Mouse (Mus musculus): ENCODE measurements around the gene Cdkn2aipnl.

The Cdkn2aipnl gene

GRCm38 (mm10) chr11:51949155-51949840, 18.2 kb upstream of the Cdkn2aipnl start:
- DNase-seq, result peak in 1 of 2 experiments; percentile 51

- peak; percentile 66 to 83 for DNase-seq
Observed at GRCm38 (mm10) chr11:51949919-51950318, 17.5 kb upstream of the Cdkn2aipnl start.

GRCm38 (mm10) chr11:51951861-51952420, 15.5 kb upstream of the Cdkn2aipnl start:
- no peak for DNase-seq

- DNase-seq, result no peak
Observed at GRCm38 (mm10) chr11:51956112-51956511, 11.3 kb upstream of the Cdkn2aipnl start.

GRCm38 (mm10) chr11:51957760-51958159, 9.7 kb upstream of the Cdkn2aipnl start:
- no peak for DNase-seq

- no peak for DNase-seq
Observed at GRCm38 (mm10) chr11:51959511-51959910, 8.0 kb upstream of the Cdkn2aipnl start.

GRCm38 (mm10) chr11:51960061-51960460, 7.4 kb upstream of the Cdkn2aipnl start:
- DNase-seq, result no peak

- DNase-seq, result peak in 1 of 2 experiments; percentile 48
Observed at GRCm38 (mm10) chr11:51960967-51961471, 6.4 kb upstream of the Cdkn2aipnl start.

GRCm38 (mm10) chr11:51961761-51962160, 5.7 kb upstream of the Cdkn2aipnl start:
- peak; percentile 50 to 69 for DNase-seq

- no peak for DNase-seq
Observed at GRCm38 (mm10) chr11:51962277-51962676, 5.2 kb upstream of the Cdkn2aipnl start.

GRCm38 (mm10) chr11:51966651-51967050, 810 bp upstream of the Cdkn2aipnl start:
- no peak for DNase-seq

GRCm38 (mm10) chr11:51968896-51969295, 1.4 kb downstream of the Cdkn2aipnl start:
- peak in 1 of 2 experiments; percentile 39 for DNase-seq

- DNase-seq, result no peak
Observed at GRCm38 (mm10) chr11:51969511-51969910, 2.0 kb downstream of the Cdkn2aipnl start.

- no peak for DNase-seq
Observed at GRCm38 (mm10) chr11:51971644-51972043, 4.2 kb downstream of the Cdkn2aipnl start.

GRCm38 (mm10) chr11:51999611-52000289, 32.3 kb downstream of the Cdkn2aipnl start:
- peak; percentile 21 to 63 for DNase-seq

- DNase-seq, result peak; percentile 91 to 96
Observed at GRCm38 (mm10) chr11:52000290-52000962, 33.0 kb downstream of the Cdkn2aipnl start, which contains the start of gene Ube2b. Gene Ube2b (minus strand): TSS chr11:52000762.

GRCm38 (mm10) chr11:52001341-52001740, 33.9 kb downstream of the Cdkn2aipnl start:
- DNase-seq, result peak in 1 of 2 experiments; percentile 14

GRCm38 (mm10) chr11:52001861-52002260, 34.4 kb downstream of the Cdkn2aipnl start:
- no peak for DNase-seq

GRCm38 (mm10) chr11:52002842-52003504, 35.5 kb downstream of the Cdkn2aipnl start:
- no peak for DNase-seq

- no peak for DNase-seq
Observed at GRCm38 (mm10) chr11:52003505-52003771, 36.0 kb downstream of the Cdkn2aipnl start.

GRCm38 (mm10) chr11:52003772-52004528, 36.5 kb downstream of the Cdkn2aipnl start, which contains the start of gene Cdkl3:
Gene Cdkl3 (plus strand): TSS chr11:52004221.
- DNase-seq, result peak; percentile 90 to 93

GRCm38 (mm10) chr11:52005586-52005985, 38.1 kb downstream of the Cdkn2aipnl start:
- DNase-seq, result no peak

Measured in thymus, adult 18-20 months (tissue).